Mouse (Mus musculus) liver, embryonic 14.5 days (tissue): Measurements from ENCODE around the gene Spata5. TPM values are rescaled to one million over a fixed set of nuclear protein-coding genes. Genes with fewer than 3 reads are reported as not detected.
A peak's percentile ranks its signal among the peaks of the same experiment; 100 is the strongest.

Experiments used
- ATAC-seq: fragments of 200-750 bp; cut with Nextera tagmentation; 2 replicates; pipeline ENCODE4 v1.8.0; 2017; ENCODE audit warnings: moderate number of reproducible peaks, mild to moderate bottlenecking, moderate library complexity; ENCODE audit not compliant: insufficient read depth
- DNase-seq, 3 experiments: peaks; one replicate each; pipeline ENCODE4 v3.0.0-alpha.2; 2012 to 2013; ENCODE audit warnings: low read depth in 3 of 3, low spot score in 3 of 3
- H3K27ac ChIP-seq: fragments of 300-500 bp; sonication (generic); 2 replicates; pipeline ENCODE4 v1.5.1; 2014; ENCODE audit warnings: moderate library complexity, mild to moderate bottlenecking, control low read depth, inconsistent platforms
- H3K27me3 ChIP-seq: fragments of 300-500 bp; sonication (generic); 2 replicates; pipeline ENCODE4 v1.6.1; 2014; ENCODE audit warnings: mild to moderate bottlenecking, low read length, moderate library complexity; ENCODE audit not compliant: control insufficient read depth, insufficient read depth
- H3K36me3 ChIP-seq: fragments of 300-500 bp; sonication (generic); replicated peaks from 2 replicates; pipeline ENCODE4 v1.6.1; 2014; ENCODE audit warnings: low read depth; ENCODE audit not compliant: control insufficient read depth, insufficient read depth
- H3K4me1 ChIP-seq, 2 experiments: fragments of 200-500 bp in 1 of 2; fragments of 300-500 bp in 1 of 2; sonication (generic) in 1 of 2; replicated peaks; 2 replicates each; pipeline ENCODE4 v1.6.1; 2012 to 2014; ENCODE audit warnings: antibody characterized with exemption in 1 of 2, inconsistent platforms in 1 of 2, low read length in 1 of 2; ENCODE audit not compliant: control insufficient read depth in 2 of 2, insufficient read depth in 2 of 2
- H3K4me2 ChIP-seq: fragments of 300-500 bp; sonication (generic); 2 replicates; pipeline ENCODE4 v1.6.1; 2014; ENCODE audit warnings: low read depth, mild to moderate bottlenecking, control low read depth, moderate library complexity
- H3K4me3 ChIP-seq, 2 experiments: fragments of 200-500 bp in 1 of 2; fragments of 300-500 bp in 1 of 2; sonication (generic) in 1 of 2; 2 replicates each; pipeline ENCODE4 v1.5.1; 2012 to 2014; ENCODE audit warnings: low read depth in 2 of 2, low read length in 2 of 2, mild to moderate bottlenecking in 2 of 2, control low read depth in 1 of 2, inconsistent platforms in 1 of 2, moderate library complexity in 1 of 2; ENCODE audit not compliant: insufficient read depth in 1 of 2
- H3K9ac ChIP-seq: fragments of 300-500 bp; sonication (generic); replicated peaks from 2 replicates; pipeline ENCODE4 v1.6.1; 2014; ENCODE audit warnings: mild to moderate bottlenecking, control low read depth, moderate library complexity
- H3K9me3 ChIP-seq: fragments of 300-500 bp; sonication (generic); 2 replicates; pipeline ENCODE4 v1.6.1; 2016; ENCODE audit warnings: low read length, mixed read lengths; ENCODE audit not compliant: control insufficient read depth
- CTCF ChIP-seq: IDR thresholded peaks from 2 replicates; pipeline ENCODE4 v1.5.1; 2016; ENCODE audit warnings: antibody characterized with exemption, low read depth, control low read depth
- EP300 ChIP-seq: IDR thresholded peaks from 2 replicates; pipeline ENCODE4 v1.6.1; 2016; ENCODE audit warnings: antibody characterized with exemption, low read depth
- WGBS: fragments of 180-500 bp; shearing (Covaris S2); extraction: QIAGEN DNeasy Blood & Tissue Kit; methylation state at CpG from one replicate; pipeline ENCODE4 v1.1.7; 2014; ENCODE audit not compliant: insufficient replicate concordance; 5-methylcytosine and 5-hydroxymethylcytosine counted together
- polyA plus RNA-seq, 2 experiments: library from polyadenylated mRNA; depleted of rRNA in 1 of 2; stranded (reverse) in 1 of 2; unstranded in 1 of 2; fragments of >200 nt; fragmentation: Nextera tagmentation in 1 of 2; extraction: Ambion mirVana in 1 of 2; gene quantifications; 2 replicates each; pipeline versions ENCODE4 v1.2.1 to v1.2.3; 2012 to 2014

The Spata5 gene
- polyA plus RNA-seq, 2 experiments, result 6.0 to 22.2 TPM

DNA sequence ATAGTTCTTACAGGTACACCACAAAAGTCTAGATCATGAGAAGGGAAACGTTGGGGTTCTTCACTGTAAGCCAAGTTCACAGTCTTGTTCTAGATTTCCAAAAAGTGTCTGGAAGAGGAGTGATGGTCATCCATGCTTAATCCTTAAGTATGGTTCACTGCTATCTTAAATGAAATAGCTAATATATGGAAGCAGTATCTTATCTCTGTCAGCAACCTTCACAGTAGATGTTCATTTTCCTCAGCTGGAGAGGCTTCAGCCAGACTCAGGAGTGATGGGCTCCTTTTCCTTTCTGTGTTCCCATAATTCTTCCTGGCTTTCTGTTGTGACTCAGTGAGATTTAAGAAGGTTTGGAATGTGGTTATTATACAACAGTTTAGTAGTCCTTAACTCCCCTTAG, 147.8 kb downstream of the Spata5 start:
- DNase-seq (no peak), ATAC-seq (0 out of 2 replicates have a peak, but pooled peaks have one; percentile 29)
- H3K9ac ChIP-seq, result no peak overlapping the region
- no peaks in the 10 kb centered on the region for H3K27me3 ChIP-seq
- H3K4me2 ChIP-seq, result no peak overlapping the region
- 85% methylated on average over 1 of the region's 1 CpGs for WGBS
- no peaks in the 10 kb centered on the region for H3K36me3 ChIP-seq
- peak overlapping the region; percentile 36 for H3K27ac ChIP-seq
- TF ChIP-seq EP300, result no peak
- no peak for TF ChIP-seq CTCF
- peaks cover 45% of the 10 kb centered on the region in 2 experiments for H3K4me1 ChIP-seq
- no peak overlapping the region for H3K4me3 ChIP-seq
- H3K9me3 ChIP-seq, result no peaks in the 10 kb centered on the region

DNA sequence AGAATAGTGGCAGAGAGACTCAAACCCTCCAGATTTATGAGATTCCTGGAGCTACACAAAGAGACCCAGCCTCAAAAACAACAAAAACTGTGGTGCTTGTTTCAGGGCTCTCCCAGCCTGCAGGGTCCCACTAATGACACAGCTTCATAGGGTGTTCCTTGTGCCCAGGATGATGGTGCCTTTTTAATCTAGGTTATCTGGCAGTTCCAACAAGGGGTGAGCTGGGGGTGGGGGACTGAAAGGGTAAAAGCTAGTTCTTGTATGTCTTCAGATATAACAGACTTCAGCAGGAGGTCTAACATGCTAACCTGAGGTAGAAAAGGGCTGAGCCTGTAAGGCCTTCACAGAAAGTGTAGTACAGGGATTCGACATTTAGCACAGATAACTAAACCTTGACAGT, 149.1 kb downstream of the Spata5 start:
- peak overlapping the region; percentile 24; the same call in 1 of the 2 replicates for H3K4me2 ChIP-seq
- no peak overlapping the region for H3K4me3 ChIP-seq
- peak overlapping the region; percentile 50 for H3K27ac ChIP-seq
- H3K4me1 ChIP-seq, result peaks cover 40 to 45% of the 10 kb centered on the region in 2 experiments
- no peaks in the 10 kb centered on the region for H3K27me3 ChIP-seq
- WGBS, result 73% methylated on average over 1 of the region's 1 CpGs
- no peaks in the 10 kb centered on the region for H3K9me3 ChIP-seq
- no peaks in the 10 kb centered on the region for H3K36me3 ChIP-seq
- ATAC-seq, result peak; percentile 64
- no peak for DNase-seq
- TF ChIP-seq CTCF, result no peak
- no peak for TF ChIP-seq EP300
- H3K9ac ChIP-seq, result peak overlapping the region; percentile 31

DNA sequence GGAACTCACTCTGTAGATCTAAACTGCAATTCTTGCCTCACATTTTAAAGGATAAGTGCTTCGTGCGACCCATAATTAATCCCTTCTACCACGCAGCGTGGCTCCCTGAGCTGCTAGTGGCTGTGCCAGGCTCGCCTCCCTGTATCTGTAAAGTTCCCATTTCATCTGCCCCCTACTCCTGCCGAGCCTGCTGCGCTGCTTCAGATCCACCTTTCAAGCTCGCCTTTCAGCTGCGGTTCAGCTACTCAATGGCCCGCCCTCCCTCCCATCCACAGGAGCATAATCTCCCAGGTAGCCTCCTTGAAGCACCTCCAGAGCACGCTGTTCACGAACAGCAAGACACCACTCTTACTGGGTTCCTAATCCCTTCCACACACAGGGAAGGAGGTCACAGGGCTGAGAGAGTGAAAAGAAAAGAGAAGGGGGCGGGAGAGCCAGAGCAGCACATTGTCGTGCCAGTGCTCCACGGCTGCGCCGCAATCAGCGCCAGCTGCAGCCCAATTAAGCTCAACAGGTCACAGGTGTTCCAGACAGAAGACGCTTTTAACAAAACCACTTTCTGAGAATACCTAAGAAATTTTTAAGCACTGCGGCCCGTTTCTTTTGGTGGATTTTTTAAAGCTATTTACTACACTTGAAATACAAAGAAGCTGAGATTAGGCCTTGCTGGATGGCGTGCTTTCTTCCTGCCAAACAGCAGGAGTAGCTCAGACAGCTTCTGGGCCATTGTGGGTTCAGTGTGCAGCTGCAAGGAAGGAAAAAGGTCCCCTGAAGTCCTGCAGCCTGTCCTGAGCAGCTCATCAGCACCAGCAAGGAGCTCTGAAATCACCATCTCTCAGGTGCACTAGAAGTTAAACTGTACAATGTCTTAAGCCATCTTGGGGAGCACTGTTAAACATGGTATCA, 150.2 kb downstream of the Spata5 start:
- no peak overlapping the region for H3K4me2 ChIP-seq
- H3K27ac ChIP-seq, result no peak overlapping the region
- H3K36me3 ChIP-seq, result no peaks in the 10 kb centered on the region
- H3K9me3 ChIP-seq, result no peaks in the 10 kb centered on the region
- H3K9ac ChIP-seq, result no peak overlapping the region
- no peaks in the 10 kb centered on the region for H3K27me3 ChIP-seq
- no peak for DNase-seq
- WGBS, result 82% methylated on average over 22 of the region's 22 CpGs
- H3K4me1 ChIP-seq, result peaks cover 44 to 45% of the 10 kb centered on the region in 2 experiments
- ATAC-seq, result no peak
- no peak for TF ChIP-seq CTCF
- H3K4me3 ChIP-seq, result no peak overlapping the region

DNA sequence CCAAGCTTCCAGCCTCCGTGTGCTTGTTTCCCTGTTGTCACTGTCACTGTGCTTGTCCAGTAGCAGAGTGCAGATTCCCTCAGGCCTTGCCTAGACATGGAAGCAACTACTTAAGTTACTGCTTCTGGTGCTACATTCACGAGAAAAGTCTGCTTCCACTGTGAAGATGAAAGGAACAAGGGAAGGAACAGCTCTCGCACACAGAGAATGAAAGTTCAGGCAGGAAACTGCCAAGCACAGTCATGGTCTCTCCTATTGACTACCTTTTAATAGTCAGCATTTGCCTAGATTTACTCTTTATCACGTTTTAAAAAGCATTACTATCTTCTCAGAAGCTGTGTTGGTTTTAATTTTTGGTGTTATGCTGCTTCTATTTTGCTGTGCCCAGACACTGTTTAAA, 151.9 kb downstream of the Spata5 start:
- Histone ChIP-seq H3K27ac (no peak overlapping the region), H3K36me3 (no peaks in the 10 kb centered on the region)
- ATAC-seq, result no peak

DNA sequence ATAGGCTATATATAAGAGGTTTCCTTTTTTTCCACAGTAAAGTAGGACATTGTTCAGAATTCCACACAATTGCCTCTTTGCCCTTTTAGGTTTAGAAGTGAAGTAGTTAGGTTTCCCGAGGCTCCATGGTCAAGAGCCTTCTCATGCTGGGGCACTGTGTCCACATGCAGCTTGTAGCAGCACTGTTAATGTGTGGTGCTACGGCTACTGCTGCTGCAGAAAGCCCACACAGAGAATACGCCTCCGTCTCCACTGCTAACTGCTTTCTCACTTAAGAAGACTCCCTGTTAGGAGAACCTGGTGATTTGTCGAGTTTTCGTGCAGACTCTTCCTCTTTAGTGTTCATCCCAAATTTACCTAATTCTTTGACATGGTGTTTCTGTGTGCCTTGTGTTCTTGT, 152.4 kb downstream of the Spata5 start:
- H3K27me3 ChIP-seq, result no peaks in the 10 kb centered on the region
- 83% methylated on average over 6 of the region's 6 CpGs for WGBS
- H3K9me3 ChIP-seq, result no peaks in the 10 kb centered on the region
- no peaks in the 10 kb centered on the region for H3K36me3 ChIP-seq
- H3K9ac ChIP-seq, result no peak overlapping the region
- H3K4me1 ChIP-seq, result peaks cover 37 to 39% of the 10 kb centered on the region in 2 experiments
- no peak for TF ChIP-seq CTCF
- no peak for TF ChIP-seq EP300
- H3K27ac ChIP-seq, result no peak overlapping the region
- no peak overlapping the region for H3K4me2 ChIP-seq
- H3K4me3 ChIP-seq, result no peak overlapping the region
- ATAC-seq (no peak), DNase-seq (no peak)

More for the DNA sequence above, 151.9 kb downstream of the Spata5 start:
- Histone ChIP-seq H3K4me3 (no peak overlapping the region), H3K4me1 (peaks cover 37 to 39% of the 10 kb centered on the region in 2 experiments), H3K9me3 (no peaks in the 10 kb centered on the region), H3K27me3 (no peaks in the 10 kb centered on the region), H3K9ac (no peak overlapping the region), H3K4me2 (no peak overlapping the region)
- WGBS, result 66% methylated on average over 4 of the region's 4 CpGs
- no peak for DNase-seq
- TF ChIP-seq CTCF (no peak), EP300 (no peak)
